Mouse (Mus musculus) heart, embryonic 15.5 days (tissue): ENCODE measurements around the gene Pfkm. TPM values are rescaled to one million over a fixed set of nuclear protein-coding genes. Genes with fewer than 3 reads are reported as not detected.

Source experiments
- ATAC-seq: fragments of 200-750 bp; cut with Nextera tagmentation; replicated peaks from 2 replicates; pipeline ENCODE4 v1.8.0; 2017; ENCODE audit warnings: low read depth, moderate TSS enrichment; ENCODE audit not compliant: insufficient number of reproducible peaks, insufficient read depth, low FRiP score
- H3K27ac ChIP-seq: fragments of 300-500 bp; sonication (generic); 2 replicates; pipeline ENCODE4 v1.5.1; 2015; ENCODE audit warnings: mild to moderate bottlenecking, inconsistent platforms
- H3K27me3 ChIP-seq: fragments of 300-500 bp; sonication (generic); 2 replicates; pipeline ENCODE4 v1.6.1; 2015; ENCODE audit warnings: inconsistent platforms
- H3K36me3 ChIP-seq: fragments of 300-500 bp; sonication (generic); 2 replicates; pipeline ENCODE4 v1.6.1; 2015; ENCODE audit warnings: mild to moderate bottlenecking, inconsistent platforms
- H3K4me1 ChIP-seq: fragments of 300-500 bp; sonication (generic); replicated peaks from 2 replicates; pipeline ENCODE4 v1.6.1; 2015; ENCODE audit warnings: inconsistent platforms
- H3K4me2 ChIP-seq: fragments of 300-500 bp; sonication (generic); 2 replicates; pipeline ENCODE4 v1.6.1; 2015; ENCODE audit warnings: inconsistent platforms, mild to moderate bottlenecking, moderate library complexity
- H3K4me3 ChIP-seq: fragments of 300-500 bp; sonication (generic); 2 replicates; pipeline ENCODE4 v1.5.1; 2015; ENCODE audit warnings: mild to moderate bottlenecking, inconsistent platforms
- H3K9ac ChIP-seq: fragments of 300-500 bp; sonication (generic); 2 replicates; pipeline ENCODE4 v1.6.1; 2015; ENCODE audit warnings: mild to moderate bottlenecking, inconsistent platforms
- H3K9me3 ChIP-seq: fragments of 300-500 bp; sonication (generic); replicated peaks from 2 replicates; pipeline ENCODE4 v1.6.1; 2016; ENCODE audit warnings: inconsistent platforms
- WGBS: fragments of 180-500 bp; shearing (Covaris S2); methylation state at CpG from one replicate; pipeline ENCODE4 v1.1.7; 2015; ENCODE audit warnings: mixed read lengths; 5-methylcytosine and 5-hydroxymethylcytosine counted together
- polyA plus RNA-seq: library from polyadenylated mRNA; unstranded; fragments of >200 nt; fragmentation: Nextera tagmentation; extraction: Ambion mirVana; gene quantifications from 2 replicates; pipeline ENCODE4 v1.2.1, GENCODE M21; 2015

The Pfkm gene
- polyA plus RNA-seq, 1 experiment from 2014 or later, result 127 TPM

- H3K9me3 ChIP-seq, result no peaks in the 10 kb centered on the region
- H3K27me3 ChIP-seq, result no peaks in the 10 kb centered on the region
- 83% methylated on average over 10 of the region's 10 CpGs for WGBS
- H3K4me2 ChIP-seq, result no peak overlapping the region
- ATAC-seq, result no peak
- peaks cover 45% of the 10 kb centered on the region for H3K36me3 ChIP-seq
- H3K27ac ChIP-seq, result no peak overlapping the region
- H3K4me3 ChIP-seq, result no peak overlapping the region
- H3K4me1 ChIP-seq, result peaks cover 11% of the 10 kb centered on the region
- no peak overlapping the region for H3K9ac ChIP-seq
Measured at GRCm38 (mm10) chr15:98142515-98142914, 50.1 kb downstream of the Pfkm start.

GRCm38 (mm10) chr15:98144861-98145507 lies 52.6 kb downstream of the Pfkm start:
- Histone ChIP-seq H3K27me3 (no peaks in the 10 kb centered on the region), H3K4me2 (peak overlapping the region; percentile 79), H3K4me3 (peak overlapping the region; percentile 74), H3K36me3 (peaks cover 24% of the 10 kb centered on the region), H3K9me3 (no peaks in the 10 kb centered on the region), H3K9ac (peak overlapping the region; percentile 91), H3K27ac (peak overlapping the region; percentile 83), H3K4me1 (peaks cover 21% of the 10 kb centered on the region)
- under 1% methylated on average over 36 of the region's 36 CpGs for WGBS
- 0 out of 2 replicates have a peak, but pooled peaks have one; percentile 6 for ATAC-seq

- Histone ChIP-seq H3K9me3 (no peaks in the 10 kb centered on the region), H3K9ac (peak overlapping the region; percentile 91), H3K36me3 (peaks cover 17% of the 10 kb centered on the region), H3K4me1 (peaks cover 22% of the 10 kb centered on the region), H3K4me3 (peak overlapping the region; percentile 74), H3K27me3 (no peaks in the 10 kb centered on the region), H3K4me2 (peak overlapping the region; percentile 79), H3K27ac (peak overlapping the region; percentile 83)
- whole genome bisulfite sequencing, result under 1% methylated on average over 38 of the region's 38 CpGs
- ATAC-seq, result peak; percentile 85
Measured at GRCm38 (mm10) chr15:98145559-98146181, 53.3 kb downstream of the Pfkm start.

DNA sequence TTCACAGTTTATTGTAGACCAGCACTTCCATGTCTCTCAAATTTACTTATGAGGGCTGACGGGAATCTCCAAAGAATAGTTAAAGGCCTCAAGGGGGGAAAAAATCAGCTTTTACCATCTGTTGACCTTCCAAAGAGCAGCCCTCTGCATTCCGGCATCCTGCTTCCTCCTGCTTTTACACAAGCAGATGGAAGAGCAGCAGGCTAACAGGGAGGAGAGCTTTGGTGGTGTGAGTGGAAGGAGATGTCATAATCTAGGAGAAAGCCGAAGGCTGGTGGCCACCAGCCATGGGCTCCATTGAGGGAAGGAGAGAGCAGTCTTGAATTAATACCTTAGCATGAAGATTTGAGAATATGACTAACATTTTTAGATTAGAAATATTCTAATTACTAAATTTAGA lies 56.0 kb downstream of the Pfkm start:
- H3K9ac ChIP-seq, result no peak overlapping the region
- no peaks in the 10 kb centered on the region for H3K27me3 ChIP-seq
- H3K36me3 ChIP-seq, result no peaks in the 10 kb centered on the region
- no peak overlapping the region; the same call in 1 of the 2 replicates for H3K4me2 ChIP-seq
- H3K4me1 ChIP-seq, result peaks cover 22% of the 10 kb centered on the region
- no peak for ATAC-seq
- peak overlapping the region; percentile 90 for H3K27ac ChIP-seq
- no peaks in the 10 kb centered on the region for H3K9me3 ChIP-seq
- no peak overlapping the region for H3K4me3 ChIP-seq
- 47% methylated on average over 3 of the region's 3 CpGs for WGBS

DNA sequence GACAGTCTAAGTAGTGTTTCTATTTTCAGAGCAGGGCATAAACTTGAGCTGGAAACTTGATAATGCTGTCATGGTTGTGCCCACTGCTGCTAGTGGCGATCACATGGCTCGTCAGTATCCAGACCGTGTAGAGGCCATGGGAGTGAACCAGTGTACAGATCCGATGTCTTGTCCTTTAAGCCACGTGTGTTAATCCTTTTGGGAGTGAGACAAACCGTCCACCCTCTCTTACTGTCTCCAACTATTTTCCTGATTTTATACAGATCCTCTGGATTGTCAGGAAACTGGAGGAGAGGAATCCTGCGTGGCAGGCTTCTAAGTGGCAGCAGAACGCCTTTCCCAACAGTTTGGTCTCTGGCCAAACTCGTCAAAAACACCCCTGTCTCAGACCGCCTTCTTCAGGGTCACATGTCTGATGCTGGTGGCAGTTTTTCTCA lies 56.8 kb downstream of the Pfkm start:
- Histone ChIP-seq H3K4me1 (peaks cover 20% of the 10 kb centered on the region), H3K9me3 (no peaks in the 10 kb centered on the region), H3K27ac (peak overlapping the region; percentile 90), H3K36me3 (no peaks in the 10 kb centered on the region), H3K27me3 (no peaks in the 10 kb centered on the region), H3K4me2 (peak overlapping the region; percentile 29), H3K4me3 (no peak overlapping the region), H3K9ac (no peak overlapping the region)
- WGBS, result 26% methylated on average over 10 of the region's 10 CpGs
- peak; percentile 89 for ATAC-seq

- H3K36me3 ChIP-seq, result no peaks in the 10 kb centered on the region
- H3K9ac ChIP-seq, result no peak overlapping the region
- 80% methylated on average over 7 of the region's 7 CpGs for WGBS
- no peak overlapping the region for H3K27ac ChIP-seq
- no peaks in the 10 kb centered on the region for H3K27me3 ChIP-seq
- no peak overlapping the region for H3K4me3 ChIP-seq
- H3K9me3 ChIP-seq, result no peaks in the 10 kb centered on the region
- ATAC-seq, result no peak
- no peak overlapping the region for H3K4me2 ChIP-seq
- peaks cover 9% of the 10 kb centered on the region for H3K4me1 ChIP-seq
Measured at GRCm38 (mm10) chr15:98152916-98153315, 60.5 kb downstream of the Pfkm start.

DNA sequence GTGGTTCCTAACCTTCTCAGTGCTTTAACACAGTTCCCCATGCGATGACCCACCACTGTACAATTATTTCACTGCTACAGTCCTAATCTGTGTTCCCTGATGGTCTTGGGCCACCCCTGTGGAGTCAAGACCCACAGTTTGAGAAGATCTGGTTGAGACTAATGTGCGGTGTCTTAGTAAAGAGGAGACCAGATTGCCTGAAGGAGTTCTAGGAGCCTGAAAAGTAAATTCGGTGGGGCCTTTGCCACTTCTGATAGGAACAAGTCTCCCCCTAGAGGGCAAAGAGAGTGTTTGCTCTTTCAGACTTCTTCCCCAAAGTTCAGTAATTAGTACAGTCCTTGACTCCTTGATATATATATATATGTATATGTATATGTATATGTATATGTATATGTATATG lies 61.2 kb downstream of the Pfkm start:
- no peaks in the 10 kb centered on the region for H3K36me3 ChIP-seq
- H3K4me1 ChIP-seq, result peaks cover 3% of the 10 kb centered on the region
- 33% methylated on average over 3 of the region's 3 CpGs for WGBS
- no peaks in the 10 kb centered on the region for H3K9me3 ChIP-seq
- no peak overlapping the region for H3K4me3 ChIP-seq
- H3K4me2 ChIP-seq, result no peak overlapping the region
- H3K27me3 ChIP-seq, result no peaks in the 10 kb centered on the region
- no peak for ATAC-seq
- no peak overlapping the region for H3K9ac ChIP-seq
- no peak overlapping the region for H3K27ac ChIP-seq

DNA sequence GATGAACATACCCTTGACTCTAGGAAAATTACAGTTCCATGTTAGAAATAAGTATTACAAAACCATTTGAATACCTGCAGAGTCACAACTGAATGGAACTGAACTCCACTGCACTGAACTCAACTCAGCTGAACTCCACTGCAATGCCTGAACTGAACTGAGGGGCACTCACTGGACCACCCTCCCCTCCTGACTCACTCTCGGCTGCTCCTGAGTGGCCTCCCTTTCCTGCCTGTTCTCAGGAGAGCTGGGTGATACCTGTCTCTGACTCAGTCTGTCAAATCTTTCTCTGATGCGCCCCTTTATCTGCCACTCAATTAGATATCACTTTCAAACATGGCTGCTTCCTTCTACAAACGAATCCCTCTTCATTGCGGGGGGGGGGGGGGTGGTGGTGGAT lies 61.8 kb downstream of the Pfkm start:
- H3K27me3 ChIP-seq, result no peaks in the 10 kb centered on the region

GRCm38 (mm10) chr15:98154631-98155030 lies 62.2 kb downstream of the Pfkm start:
- peaks cover 3% of the 10 kb centered on the region for H3K4me1 ChIP-seq
- ATAC-seq, result no peak
- H3K4me3 ChIP-seq, result no peak overlapping the region
- no peaks in the 10 kb centered on the region for H3K36me3 ChIP-seq
- no peaks in the 10 kb centered on the region for H3K9me3 ChIP-seq
- WGBS, result 71% methylated on average over 3 of the region's 3 CpGs
- H3K27me3 ChIP-seq, result no peaks in the 10 kb centered on the region
- no peak overlapping the region for H3K4me2 ChIP-seq
- H3K9ac ChIP-seq, result no peak overlapping the region
- no peak overlapping the region for H3K27ac ChIP-seq

More for the DNA sequence above, 61.8 kb downstream of the Pfkm start:
- H3K9ac ChIP-seq, result no peak overlapping the region
- peaks cover 3% of the 10 kb centered on the region for H3K4me1 ChIP-seq
- H3K4me2 ChIP-seq, result no peak overlapping the region
- H3K27ac ChIP-seq, result no peak overlapping the region
- no peaks in the 10 kb centered on the region for H3K9me3 ChIP-seq
- WGBS, result 64% methylated on average over 4 of the region's 4 CpGs
- H3K36me3 ChIP-seq, result no peaks in the 10 kb centered on the region
- ATAC-seq, result no peak
- H3K4me3 ChIP-seq, result no peak overlapping the region

GRCm38 (mm10) chr15:98155272-98155671 lies 62.9 kb downstream of the Pfkm start:
- Histone ChIP-seq H3K27me3 (no peaks in the 10 kb centered on the region), H3K27ac (no peak overlapping the region)
- 87% methylated on average over 5 of the region's 5 CpGs for WGBS

DNA sequence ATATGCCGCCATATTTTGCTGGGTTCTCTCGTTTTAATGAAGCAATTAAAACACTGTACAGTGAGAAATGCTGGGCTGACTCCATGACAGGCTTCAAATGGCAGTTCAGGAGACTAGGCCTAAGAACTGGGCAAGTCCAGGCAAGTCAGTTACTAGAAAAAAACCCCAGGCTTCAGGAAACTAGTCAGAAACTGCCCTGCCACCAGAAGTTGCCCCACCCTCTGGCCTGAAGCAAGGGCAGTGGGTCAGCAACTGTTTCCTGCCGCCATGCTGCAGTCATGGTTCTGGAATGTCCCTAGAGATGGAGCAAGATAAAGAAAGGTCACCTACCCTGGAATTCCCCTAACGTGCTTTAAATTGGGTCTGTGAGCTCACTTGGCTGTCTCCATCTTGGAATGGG lies 63.6 kb downstream of the Pfkm start:
- no peak for ATAC-seq
- no peaks in the 10 kb centered on the region for H3K36me3 ChIP-seq
- H3K27ac ChIP-seq, result no peak overlapping the region
- no peak overlapping the region for H3K9ac ChIP-seq
- no peak overlapping the region for H3K4me2 ChIP-seq
- H3K27me3 ChIP-seq, result no peaks in the 10 kb centered on the region
- no peak overlapping the region for H3K4me3 ChIP-seq
- WGBS, result 52% methylated on average over 4 of the region's 4 CpGs
- H3K9me3 ChIP-seq, result no peaks in the 10 kb centered on the region
- H3K4me1 ChIP-seq, result no peaks in the 10 kb centered on the region

More at GRCm38 (mm10) chr15:98155272-98155671, 62.9 kb downstream of the Pfkm start:
- H3K36me3 ChIP-seq, result no peaks in the 10 kb centered on the region
- no peaks in the 10 kb centered on the region for H3K4me1 ChIP-seq
- no peak overlapping the region for H3K4me2 ChIP-seq
- no peaks in the 10 kb centered on the region for H3K9me3 ChIP-seq
- H3K4me3 ChIP-seq, result no peak overlapping the region
- ATAC-seq, result no peak
- no peak overlapping the region for H3K9ac ChIP-seq

DNA sequence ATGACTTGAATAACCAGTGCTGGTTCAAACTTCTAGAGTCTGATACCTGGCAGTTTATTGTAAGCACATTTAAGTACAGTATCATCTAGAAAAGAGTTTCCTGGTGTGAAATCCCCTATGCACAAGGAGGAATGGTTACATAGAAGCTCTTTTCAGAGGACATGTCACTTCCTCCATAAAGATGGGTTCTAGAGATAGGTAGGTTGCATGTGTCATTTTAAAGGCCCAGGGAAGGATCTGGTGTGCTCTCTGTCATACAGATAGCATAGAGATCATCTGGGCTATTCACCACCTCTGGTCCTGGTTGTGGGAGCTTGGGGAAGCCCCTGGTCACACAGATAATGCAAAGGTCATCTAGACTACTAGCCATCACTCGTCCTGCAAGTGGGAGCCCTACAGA lies 64.9 kb downstream of the Pfkm start:
- no peaks in the 10 kb centered on the region for H3K4me1 ChIP-seq
- H3K9ac ChIP-seq, result no peak overlapping the region
- H3K4me2 ChIP-seq, result no peak overlapping the region
- WGBS, result 22% methylated on average over 1 of the region's 1 CpGs
- no peak for ATAC-seq
- no peak overlapping the region for H3K4me3 ChIP-seq
- no peaks in the 10 kb centered on the region for H3K27me3 ChIP-seq
- no peaks in the 10 kb centered on the region for H3K9me3 ChIP-seq
- H3K27ac ChIP-seq, result no peak overlapping the region
- no peaks in the 10 kb centered on the region for H3K36me3 ChIP-seq
